Mouse (Mus musculus) NIH3T3 (cell line): ENCODE measurements at regions not wholly inside any gene's neighbourhood (a gene's known extent, or its start where the extent isn't known, plus 50 kb on each side); places are given as distances from the start of the nearest gene placed in this dataset.

Experiments
- DNase-seq: peaks from one replicate; pipeline ENCODE4 v3.0.0-alpha.2; 2012; ENCODE audit warnings: low read depth

DNA sequence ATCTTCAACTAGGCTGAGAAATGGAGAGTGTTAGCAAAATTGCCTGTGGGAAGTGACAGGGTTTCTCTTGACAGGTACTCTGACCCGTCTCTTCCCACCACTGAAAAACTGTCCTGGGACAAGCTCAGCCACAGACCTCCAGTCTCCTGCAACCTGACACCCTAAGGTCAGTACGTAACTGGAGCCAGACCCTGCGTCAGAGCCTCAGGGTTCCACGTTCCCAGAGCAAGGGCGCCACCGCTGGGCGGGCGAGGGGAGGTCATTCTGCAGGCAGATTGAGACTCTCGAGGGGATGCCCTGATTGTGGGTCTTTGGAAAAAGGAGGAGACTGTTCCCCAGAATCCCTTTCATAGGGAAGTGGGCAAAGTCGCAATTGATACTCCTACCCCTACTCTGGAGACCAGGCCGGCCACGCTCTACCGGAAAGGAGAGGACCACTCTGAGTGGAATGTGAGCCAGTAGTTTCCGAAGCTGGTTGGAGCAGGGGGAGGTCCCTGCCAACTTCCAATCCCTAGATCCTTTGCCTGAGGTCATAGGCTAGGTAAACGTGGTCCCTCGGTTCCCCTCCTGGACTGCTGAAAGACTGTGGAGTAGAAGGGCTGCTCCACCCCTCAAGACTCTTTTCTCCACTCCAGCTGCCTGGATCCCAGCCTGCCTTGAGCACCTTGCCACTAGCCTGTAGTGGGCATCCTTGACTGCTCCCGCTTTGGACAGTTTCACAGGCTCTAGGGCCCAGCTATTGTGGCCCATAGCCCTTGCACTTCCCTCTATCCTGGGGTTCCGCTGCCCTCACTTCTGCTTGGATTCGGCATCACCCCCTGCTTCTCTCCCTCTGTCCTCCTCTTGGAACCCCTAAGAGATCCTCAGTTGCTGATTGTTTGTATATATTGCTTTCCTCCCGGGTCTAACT lies 61.0 kb upstream of the Lpcat1 start:
- DNase-seq, result peak; percentile 52

DNA sequence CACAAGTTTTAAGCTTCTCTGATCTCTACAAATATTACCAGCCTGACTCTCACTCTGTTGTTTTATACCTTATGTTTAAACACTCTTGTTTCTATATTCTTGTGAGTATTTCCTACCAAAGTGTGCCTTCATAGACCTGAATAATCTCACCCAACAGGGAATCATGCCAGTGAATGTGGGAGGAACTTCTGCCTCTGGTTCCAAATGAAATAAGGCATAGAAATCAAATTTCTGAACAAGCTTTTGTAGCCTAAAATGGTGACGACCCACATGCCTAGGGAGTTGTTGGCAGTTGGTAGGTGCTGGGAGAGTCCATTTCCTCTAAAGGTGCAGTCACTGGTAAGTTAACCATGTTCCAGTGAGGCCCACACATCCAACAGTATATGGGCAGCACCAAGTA lies 66.1 kb upstream of the Lpcat1 start:
- no peak for DNase-seq

DNA sequence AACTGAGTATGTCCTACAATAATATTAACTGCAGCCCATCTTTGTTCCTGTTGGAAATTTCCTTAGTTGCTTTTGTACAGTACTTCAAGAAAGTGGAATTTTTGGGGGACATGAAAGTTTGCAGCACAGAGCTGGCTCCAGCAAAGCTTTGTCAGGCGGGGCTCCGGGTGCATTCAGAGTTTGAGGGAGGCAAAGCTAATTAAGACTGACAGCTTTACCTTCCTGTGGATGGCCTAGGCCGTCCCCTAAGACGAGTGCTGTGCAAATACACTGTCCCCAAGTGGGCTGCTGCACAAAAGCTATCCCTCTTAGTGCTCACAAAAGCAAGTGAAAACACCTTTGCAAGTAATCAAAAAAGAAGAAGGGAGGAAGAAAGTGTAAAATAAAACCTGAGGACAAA lies 68.7 kb upstream of the Ndufs6 start:
- no peak for DNase-seq

DNA sequence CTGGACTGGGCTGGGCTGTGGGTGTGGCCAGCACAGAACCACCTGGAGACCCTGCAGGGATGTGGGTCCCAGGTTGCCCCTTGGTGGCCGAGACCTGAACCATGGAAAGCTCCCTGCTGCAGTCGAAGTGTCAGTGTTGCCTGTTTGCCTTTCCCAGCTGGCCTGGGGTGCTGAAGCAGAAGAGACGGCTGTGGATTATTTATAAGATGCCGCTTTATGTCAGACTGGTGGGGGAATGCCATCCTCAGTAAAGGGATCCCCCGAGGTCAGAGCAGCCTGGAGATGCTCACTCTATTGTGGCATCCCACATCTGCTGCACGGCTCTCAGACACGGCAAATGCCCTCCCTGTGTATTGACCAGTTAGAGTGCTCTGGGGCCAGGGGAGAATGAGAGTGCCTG lies 67.5 kb upstream of the Ndufs6 start:
- no peak for DNase-seq

DNA sequence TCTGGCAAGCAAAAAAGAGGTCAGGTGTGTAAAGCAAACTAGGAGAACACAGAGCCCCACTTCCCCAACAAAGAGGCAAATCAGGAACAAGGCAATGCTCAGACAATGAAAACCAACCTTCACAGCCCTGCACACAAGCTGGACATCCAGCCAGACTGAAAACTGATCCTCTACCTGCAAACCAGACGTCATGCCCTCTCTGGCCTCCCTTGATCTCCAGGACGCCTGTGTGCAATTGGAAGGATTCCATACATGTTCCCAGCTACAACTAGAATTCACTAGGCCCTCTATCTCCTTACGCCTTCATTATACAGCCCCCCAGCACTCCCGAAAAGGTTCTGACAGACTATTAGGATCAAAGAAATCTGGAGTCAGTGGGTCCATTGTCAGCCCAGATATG lies 60.7 kb upstream of the Ndufs6 start:
- DNase-seq, result no peak

DNA sequence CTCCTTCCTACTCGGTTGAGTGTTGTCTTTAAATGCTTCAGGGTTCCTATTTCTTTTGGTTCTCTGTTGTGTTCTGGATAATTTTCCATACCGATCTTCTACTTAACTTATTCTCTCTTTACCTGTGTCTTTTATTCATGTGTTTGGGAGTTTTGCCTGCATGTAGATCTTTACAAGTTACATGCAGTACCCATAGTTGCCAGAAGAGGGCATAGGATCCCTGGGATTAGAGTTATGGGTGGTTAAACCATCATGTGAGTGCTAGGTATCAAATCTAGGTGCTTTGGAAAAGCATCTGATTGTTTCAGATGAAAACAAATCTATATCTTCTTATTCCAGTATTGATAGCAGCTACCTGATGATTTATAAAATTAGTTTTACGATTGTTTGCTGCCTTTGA lies 55.2 kb upstream of the Ndufs6 start:
- DNase-seq, result peak; percentile 56
